Mouse (Mus musculus) urinary bladder, postnatal 14 days (tissue): Measurements from ENCODE around the gene Camta1.

Experiments used
- DNase-seq: peaks from one replicate; pipeline ENCODE4 v3.0.0; 2021; ENCODE audit warnings: low spot score

The Camta1 gene

DNA sequence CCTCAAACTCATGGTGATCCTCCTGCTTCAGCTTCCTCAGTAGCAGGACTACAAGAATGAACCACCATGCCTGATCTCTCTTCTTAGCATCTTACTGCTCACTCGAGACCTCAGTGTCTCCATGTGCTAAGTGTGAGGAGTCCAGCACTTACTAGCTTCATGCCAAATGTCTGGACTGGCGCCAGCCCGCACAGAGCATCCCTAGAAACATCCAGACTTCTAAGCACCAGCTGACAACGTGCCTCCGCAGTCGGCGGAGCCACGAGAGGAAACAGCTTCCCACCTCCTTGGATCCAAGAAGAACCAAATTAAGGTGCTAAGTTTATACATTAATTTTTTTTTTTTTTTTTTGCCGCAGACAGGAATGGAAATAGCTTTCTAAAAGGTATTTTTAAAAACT is 661.4 kb downstream of the Camta1 start:
- DNase-seq = no peak

DNA sequence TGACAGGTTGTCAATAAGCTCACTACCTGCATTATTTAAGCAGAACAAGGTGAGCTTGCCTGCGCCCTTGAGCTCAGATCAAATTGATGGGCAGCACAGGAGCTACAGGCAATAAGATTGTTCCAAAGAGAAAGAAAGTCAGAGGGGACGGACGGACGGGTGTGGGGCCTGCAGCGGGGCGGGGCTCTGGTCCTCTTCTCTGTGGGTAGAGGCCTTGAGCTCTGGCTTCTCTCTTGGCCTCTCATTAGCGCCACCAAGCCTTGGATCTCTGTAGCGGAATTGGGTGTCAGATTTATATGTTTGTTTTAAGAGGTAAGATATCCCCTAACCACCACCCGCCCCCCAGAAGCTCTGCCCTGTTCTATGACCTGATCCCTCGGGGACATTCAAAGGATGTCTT is 666.5 kb downstream of the Camta1 start:
- no peak for DNase-seq

DNA sequence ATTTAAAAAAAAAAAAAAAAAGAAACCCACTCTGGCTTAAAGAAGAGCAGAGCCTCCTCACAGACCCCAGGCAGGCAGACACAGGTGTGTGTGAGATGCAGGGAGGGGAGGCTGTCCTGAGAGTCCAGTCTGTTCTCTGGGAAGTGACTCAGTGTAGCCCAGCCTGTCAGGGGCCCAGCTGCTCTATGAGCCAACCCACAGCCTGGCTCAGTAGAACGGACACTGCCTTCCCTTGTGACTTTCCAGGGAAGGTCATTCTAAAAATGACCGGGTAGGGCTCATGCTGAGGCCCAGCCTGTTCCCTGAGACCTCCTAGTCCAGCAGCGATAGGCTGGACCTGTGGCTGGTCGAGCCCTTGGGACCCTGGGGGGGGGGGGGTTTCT is 667.0 kb downstream of the Camta1 start:
- no peak for DNase-seq

DNA sequence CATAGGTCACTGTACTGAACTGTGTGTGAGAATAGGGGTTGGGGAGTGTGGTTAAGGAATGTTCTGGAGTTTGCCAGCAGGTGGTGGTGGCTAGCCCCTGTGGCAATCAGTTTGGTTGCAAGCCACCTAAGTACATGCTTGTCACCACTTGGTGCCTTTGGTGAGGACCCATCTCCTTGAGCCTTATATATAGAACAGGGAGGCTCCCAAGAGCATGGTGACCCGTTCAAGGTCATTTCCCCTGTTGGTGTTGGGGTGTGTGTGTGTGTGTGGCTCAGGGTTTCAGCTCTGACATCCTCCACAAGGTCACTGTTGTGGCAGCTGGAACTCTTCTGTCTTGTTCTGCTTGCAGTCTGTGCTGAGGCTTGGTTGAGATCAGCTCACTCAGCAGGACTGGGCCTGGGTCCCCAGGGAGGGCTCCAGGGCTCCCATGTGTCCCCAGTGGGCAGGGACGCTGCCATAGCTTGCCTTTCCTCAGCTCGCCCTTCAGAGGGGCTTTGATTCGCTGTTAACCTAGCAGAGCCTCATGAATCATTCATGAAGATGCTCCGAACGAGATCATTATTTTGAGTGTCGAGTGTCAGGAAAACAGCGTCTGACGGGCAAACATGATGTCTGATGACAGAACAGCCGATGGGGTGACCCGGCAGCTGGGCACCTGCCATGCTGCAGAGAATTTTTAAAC is 667.5 kb downstream of the Camta1 start:
- no peak for DNase-seq

DNA sequence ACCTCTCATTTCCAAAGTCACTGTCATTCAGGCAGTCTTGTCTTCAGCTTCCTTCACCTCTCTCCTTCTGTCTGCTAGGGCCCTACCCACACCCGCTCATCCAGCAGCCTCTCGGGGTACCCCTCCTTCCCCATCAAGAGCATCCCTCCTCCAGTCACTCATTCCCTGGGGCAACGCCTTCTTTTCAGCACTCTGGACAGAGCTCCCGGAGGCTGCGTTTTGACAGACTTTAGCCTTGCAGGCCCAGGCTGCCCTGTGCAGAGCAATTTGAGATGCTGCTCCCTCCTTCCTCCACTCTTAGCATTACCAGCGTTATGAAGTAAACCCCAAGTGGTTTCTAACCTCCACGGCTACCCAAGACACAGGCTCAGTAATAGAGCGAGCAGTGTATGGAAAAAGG is 675.2 kb downstream of the Camta1 start:
- peak; percentile 63 for DNase-seq

DNA sequence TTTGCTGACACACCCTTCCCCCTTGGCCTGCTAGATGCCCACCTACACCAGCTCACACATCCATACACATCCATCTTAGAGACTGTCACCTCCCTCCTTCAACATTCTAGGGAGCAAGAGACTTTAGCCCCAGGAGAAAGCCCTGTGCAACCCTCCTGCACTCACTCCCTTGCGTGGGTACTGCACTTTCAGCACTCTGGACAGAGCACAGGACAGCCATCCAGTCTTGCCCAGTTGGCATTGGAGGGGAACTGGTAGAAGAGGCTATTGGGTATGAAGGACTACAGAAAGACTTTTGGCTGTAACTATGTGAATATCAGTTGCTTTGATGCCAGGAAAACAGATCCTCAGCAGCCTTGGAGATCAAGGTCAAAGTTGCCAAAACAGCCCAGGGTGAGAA is 675.9 kb downstream of the Camta1 start:
- peak; percentile 11 for DNase-seq

DNA sequence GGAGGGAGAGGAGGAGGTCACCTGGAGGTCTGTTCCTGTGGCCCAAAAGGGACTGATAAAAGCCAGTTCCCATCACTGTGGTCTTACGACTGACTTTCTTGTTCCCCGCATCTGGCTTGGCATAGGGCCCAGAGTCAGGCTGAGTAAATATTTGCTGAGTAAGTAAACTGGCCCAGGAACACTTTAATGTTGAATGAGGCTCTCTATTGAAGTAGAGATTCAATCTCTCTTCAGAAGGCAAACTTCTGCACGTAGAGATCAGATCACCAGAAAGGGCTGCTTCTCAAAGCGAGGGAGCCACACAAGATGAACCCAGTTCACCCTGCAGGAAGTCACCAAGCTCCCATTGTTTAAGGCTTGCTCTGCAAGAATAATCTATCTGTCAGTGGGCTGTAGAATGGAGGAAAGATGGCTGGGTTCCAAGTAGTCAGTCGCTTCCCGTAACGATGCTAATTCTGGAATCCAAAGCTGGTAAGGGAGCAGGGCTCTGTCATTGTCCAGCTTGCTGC is 681.2 kb downstream of the Camta1 start:
- peak; percentile 57 for DNase-seq

DNA sequence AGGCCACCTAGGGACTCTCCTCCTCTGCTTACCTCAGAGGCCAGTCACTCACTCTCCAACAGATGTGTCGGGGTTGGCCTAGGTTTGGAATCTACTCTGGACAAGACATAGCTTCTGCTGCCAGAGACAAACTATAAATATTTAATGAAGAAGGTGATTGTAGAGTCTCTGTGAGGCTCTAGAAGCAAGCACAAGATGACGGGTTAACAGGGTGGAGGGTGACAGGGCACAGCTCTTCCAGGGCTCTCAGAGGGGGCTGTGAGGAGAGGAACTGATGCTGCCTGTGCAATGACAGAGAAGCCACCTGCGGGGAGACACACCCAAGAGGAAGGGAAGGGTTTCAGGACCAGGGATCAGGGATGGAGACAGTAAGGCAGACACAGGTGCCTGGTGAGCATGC is 682.0 kb downstream of the Camta1 start:
- no peak for DNase-seq

DNA sequence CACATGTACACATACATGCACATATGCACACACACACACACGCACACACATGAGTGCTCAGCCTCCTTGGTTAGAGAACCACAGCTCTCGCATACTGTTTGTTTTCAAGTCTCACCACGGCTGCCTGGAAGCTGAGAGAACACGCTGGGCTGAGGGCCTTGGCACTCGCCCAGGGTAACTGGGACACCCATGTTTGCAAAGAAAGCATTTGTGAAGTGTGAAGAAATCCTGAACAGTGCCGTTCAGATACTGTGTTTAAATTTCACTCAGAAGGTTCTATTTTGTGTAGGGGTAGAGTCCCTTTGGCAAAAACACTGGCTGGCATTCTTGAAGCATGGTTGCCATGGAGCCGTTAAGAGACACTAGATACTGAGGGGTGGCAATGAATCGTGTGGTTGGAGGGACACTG is 682.7 kb downstream of the Camta1 start:
- no peak for DNase-seq

DNA sequence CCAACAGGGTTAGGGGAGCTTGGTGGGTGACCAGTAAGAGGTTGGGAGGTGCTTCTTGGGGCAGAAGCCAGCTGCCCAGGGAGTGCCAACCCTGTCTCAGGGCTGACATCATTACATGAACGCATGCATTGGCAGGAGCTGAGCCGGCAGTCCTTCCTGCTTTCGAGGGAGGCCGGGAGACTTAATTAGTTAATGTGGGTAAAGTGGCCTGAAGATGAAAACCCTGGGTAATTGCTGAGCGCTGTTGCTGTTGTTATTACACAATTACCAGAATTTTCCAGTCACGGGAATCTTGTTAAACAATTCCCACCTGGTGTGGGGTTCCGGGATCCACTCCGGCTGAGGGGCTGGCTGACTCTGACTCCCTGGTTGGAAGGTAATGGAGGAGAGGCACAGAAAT is 689.1 kb downstream of the Camta1 start:
- DNase-seq = no peak

DNA sequence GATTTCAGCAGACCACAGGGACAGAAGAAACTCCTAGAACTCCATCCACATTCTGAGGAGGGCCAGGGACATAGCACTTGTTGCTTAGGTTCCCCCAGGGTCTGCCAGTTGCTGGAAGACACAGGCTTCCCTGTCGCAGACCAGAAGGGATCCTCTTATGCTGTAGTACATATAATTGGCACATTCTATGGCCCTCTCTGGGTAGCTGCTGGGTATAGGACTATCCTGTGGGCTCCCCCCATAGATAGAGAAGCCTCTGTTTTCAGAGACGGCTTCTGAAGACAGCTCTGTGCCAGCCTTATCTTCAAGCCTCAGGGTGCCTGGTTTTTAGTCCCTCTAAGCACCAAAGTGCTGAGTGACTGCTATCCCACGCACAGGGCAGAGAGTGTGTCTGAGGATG is 690.6 kb downstream of the Camta1 start:
- no peak for DNase-seq

DNA sequence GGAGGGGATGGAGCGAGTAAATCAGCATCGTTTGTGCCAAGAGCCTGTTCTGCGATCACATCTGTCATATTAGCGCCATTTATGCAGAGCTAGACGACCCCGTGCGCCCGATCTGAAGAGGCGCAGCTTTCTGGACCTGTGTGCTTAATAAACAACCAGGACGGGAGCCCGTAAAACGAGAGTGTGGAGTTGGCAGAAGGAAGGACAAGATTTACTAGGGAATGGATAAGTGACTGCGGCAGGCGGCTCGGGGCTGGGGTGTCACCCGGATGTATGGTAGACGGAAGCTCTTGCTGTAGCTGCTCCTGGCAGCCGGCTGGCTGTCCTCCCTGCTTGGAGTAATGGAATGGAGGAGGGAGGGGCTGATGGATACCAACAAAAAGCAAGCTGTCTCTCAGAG is 691.0 kb downstream of the Camta1 start:
- no peak for DNase-seq

DNA sequence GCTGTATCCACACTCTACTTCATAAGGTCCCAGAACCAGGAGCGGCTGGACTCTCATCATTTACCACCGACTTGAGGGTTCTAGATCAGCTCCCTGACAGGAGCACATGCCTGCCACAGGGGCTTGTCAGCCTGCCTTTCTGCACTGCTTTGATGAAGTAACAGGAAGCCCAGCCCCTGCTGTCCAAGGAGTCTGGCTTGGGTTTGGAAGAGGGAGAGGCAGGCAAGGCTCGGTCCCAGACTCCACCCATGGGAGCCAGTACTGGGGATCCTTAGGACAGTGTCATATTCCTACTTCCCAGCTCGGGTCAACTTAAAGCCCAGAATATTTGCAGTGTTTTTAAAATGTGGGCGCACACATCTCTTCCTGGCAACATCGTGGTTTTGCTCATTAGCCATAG is 694.7 kb downstream of the Camta1 start:
- no peak for DNase-seq

DNA sequence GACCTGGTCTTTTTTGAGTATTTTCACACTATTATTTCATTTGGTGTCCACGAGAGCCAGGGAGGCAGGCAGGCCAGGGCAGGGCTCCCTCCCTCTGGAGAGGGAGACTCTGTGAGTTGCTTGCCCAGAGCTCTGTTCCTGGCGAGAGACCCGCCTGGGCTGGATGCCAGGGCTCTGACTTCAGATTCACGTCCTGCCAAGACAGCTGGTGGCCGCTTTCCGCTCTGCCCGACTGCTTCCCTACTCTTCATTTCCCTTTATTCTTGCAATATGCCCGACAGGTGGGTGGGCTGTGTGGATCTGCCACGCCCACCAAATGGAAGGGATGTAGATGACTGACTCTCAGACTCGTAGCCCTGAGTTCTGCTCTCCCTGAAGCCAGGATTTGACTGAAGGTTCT is 696.1 kb downstream of the Camta1 start:
- peak; percentile 83 for DNase-seq

DNA sequence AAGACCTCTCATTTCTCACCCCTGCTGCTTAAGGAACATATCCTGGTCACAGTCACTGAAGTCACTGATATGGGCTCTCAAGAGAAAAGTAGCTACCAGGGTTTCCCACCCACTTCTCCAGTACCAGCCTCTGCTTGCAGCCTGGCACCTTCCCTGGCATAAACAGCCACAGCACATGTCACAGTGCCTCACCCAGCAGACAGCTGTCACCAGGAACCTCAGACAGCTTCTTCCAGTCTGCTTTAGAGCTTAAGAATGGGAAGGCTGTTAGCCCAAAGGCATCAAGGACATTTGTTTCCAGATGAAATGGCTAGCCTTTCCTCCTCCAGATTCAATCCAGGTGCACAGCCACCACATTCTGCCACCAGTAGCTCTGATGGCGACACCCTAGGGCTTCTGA is 697.4 kb downstream of the Camta1 start:
- no peak for DNase-seq

DNA sequence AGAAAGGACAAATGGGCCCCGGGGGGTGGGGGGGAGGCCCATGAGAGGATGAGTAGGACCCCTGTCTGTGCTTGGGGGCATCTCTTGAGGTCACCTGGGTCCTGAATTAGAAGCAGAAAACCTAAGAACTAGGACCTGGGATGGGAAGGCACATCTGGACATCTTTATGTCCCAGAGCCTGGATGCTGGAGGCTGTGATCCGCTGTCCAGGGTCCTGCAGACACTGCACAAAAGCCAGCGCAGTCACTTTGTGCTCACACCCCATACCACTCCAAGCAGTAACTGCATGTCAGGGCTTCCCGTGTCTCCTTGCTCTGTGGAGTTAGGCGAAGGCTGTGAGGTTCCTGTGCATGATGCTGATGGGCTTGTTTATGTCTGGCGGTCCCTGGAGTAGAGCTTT is 699.8 kb downstream of the Camta1 start:
- DNase-seq = no peak

DNA sequence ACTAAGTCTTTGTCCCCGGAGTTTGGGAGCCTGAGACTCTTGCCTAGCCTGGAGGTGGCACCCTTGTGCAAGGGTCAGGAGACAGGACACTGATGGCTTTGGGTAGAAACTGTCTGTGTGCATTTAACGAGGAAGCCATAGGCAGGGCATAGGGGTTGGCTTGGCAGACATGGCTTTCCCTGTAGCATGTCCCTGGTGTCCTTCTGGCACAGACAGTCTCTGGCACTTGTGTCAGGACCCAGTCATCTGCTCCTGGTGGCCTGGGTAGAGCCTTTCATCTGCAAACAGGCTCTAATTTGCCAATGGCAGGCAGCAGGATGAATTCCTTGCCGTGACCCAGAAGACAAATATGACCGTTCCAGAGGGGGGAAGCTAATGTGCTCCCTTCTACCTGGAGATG is 700.7 kb downstream of the Camta1 start:
- DNase-seq = no peak

DNA sequence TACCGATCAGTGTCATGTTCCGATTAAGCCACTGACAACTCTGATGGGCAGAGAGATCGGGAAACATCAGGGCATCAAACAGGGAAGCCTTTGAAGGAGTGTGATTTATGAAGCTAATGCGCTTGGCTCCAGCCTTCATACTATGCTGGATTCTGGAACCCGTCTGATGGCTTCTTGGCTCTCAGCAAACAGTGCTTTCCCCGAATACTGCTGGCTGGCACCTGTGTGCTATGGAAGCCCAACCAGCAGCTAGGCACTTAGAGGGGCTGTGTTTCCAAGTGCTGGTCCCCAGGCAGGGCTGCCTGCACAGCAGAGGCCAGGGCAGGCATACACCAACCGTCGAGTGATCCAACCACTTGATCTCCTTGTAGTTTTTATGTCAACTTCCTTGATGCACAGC is 701.2 kb downstream of the Camta1 start:
- DNase-seq = no peak

DNA sequence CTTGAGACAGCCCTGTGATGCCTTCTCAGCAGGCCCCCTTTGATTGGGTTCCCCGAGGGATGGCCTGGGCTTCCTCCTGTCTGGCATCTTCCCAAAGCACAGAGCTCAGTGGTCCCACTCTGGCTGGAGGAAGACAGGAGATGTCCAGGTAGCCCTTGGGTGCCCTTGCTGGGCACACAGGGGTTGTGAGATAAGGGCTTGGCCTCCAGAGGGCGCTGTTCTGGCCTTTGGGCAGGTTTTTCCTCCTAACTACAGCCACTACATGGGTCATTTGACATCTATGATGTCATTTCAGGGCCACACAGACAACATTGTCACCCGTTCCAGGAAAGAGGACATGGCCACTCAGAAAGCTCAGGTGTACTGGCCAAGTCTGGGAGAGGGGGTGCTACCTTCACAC is 703.4 kb downstream of the Camta1 start:
- no peak for DNase-seq

DNA sequence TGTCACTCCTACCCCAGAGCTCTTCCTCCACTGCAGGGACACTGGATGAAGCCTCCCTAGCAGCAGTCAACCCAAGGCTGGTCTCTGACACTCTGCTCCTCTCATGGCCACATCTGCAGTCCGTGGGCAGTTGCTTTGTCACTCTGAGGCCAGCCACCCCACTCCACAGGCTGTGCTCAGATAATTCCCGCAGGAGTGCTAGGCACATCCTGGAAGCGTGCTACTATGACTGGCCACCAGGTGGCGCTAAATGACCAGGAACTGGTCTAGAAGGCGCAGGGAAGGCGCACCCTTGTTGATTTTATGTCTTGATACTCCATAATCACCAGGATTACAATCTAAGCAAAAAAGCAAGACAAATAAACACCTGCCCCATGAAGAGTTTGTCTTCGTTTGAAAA is 704.8 kb downstream of the Camta1 start:
- peak; percentile 89 for DNase-seq

DNA sequence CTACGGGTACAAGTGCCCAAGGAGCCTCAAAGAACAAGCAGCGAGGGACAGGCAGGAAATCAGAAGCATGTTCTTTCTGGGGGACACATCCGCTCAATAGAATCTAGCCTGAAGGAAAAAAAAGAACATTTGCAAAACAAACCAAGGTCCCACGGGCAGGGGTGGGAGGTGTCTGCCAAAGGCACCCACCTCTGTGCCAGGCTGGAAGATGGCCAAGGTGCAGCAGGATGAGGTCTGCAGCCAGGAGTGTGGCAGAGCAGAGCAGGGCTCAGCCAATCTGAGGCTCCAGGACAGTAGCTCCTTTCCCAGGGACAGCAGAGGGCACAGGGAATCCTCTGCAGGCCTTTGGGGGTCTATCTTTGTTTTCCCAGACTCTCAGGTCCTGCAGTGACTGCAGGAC is 706.1 kb downstream of the Camta1 start:
- no peak for DNase-seq

DNA sequence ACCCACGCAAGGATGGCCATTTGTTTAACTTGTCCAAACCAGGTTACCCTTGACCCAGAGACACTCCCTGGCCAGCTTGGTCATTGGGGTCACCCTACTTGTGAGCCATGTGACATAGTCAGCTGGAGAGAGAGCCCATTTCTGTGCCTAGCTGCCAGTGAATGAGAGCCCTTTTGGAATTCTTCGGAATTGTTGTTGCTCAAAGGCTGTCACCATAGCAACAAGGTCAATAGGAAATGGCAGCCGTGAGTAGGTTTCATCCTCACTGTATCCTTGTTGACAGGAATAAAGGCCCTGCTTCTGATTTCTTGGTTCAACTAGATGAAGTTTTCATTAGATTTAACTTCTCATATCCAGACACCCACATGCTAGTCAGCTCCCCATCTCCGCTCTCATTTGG is 707.4 kb downstream of the Camta1 start:
- DNase-seq = no peak

DNA sequence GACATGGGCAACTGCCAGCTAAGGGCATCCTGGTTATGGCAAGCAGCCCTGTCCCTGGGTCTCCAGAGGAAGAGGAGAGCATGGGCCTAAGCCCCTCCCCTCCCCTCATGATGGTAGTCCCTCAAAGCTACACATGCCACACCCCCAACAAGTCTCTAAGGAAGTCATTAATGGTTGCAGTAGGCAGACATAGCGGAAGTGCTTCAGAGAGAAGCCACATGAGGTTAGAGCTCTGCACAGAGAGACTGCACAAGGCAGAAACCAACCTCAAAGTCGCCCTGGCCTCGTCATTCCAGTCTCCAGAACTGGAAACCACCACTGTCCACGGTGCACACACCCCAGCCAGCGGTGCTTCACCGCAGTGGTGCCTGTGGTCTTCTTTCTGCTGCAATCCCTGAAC is 709.7 kb downstream of the Camta1 start:
- DNase-seq = no peak

DNA sequence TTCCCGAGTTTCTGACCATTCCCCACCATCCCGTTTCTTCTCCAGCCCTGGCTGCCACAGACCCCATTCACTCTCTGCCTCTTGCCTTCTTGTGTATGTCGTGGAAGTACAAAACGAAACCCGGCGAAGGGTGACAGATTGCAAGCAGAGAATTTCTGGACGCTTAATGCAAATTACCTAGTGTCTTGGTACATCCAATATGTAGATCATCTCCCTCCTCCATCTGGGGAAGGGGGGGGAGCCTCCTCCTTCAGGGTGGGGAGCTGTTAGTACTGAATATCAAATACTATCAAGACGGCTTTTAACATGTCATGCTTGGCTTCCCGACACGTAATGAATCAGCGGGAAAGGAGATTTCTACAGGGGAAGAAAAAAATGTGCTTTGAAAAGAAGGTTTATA is 710.8 kb downstream of the Camta1 start:
- DNase-seq = no peak

DNA sequence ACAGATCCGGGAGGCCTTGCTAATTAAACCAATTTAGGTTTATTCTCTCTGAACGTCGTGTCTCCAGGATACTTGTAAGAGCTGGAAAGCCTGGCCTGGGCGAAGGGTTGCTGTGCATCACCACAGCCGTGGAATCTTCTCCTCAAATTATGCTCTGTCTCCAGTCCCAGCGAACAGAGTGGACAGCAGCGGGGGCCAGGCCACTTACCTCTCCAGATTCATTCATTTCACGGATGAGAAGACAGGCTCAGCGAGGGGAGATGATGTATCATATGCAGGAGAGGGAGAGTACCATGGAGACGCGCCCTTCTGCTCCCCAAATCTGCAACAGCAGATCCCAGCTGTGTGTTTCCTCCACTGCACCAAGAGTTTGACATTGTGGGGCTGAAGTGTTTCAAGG is 711.6 kb downstream of the Camta1 start:
- DNase-seq = no peak
